Mouse (Mus musculus): Measurements from ENCODE around the gene Ssxb3. TPM values are rescaled to one million over a fixed set of nuclear protein-coding genes. Genes with fewer than 3 reads are reported as not detected.
"Not testable (repeated sequence)": the region's sequence is repeated elsewhere in the genome, so short reads cannot be mapped to it uniquely, and the experiment has no call there.

Gene Ssxb3
- total RNA-seq (2014; fragmentation: Nextera tagmentation), result not detected in 2 replicates
- not detected in 2 replicates for total RNA-seq (2017)

DNA sequence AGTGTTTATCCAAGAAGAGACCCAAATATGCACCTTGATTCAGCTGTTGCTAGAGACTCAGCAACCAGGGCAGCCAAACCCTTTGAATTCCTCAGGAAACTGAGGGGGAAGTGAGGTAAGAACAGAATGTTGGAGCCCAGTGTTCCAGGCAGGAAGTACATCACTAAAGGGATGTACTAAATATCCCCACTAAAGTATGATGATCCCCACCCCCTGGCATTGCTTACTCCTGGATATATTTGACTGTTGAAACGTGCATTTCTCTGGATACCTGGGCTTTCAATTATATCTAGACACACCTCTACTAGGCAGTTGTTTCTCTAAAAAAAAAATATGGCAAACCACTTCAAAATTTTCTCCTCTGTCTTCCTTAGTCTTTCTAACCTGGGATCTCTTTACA, at the start of gene Ssxb3:
Ssxb3 (minus strand) TSS at position 101 of the 400 bp plus-strand sequence.
- ATAC-seq (replicated peaks; ENCODE audit: low FRiP score, low TSS enrichment, poor library complexity, severe bottlenecking), result not testable (repeated sequence)

DNA sequence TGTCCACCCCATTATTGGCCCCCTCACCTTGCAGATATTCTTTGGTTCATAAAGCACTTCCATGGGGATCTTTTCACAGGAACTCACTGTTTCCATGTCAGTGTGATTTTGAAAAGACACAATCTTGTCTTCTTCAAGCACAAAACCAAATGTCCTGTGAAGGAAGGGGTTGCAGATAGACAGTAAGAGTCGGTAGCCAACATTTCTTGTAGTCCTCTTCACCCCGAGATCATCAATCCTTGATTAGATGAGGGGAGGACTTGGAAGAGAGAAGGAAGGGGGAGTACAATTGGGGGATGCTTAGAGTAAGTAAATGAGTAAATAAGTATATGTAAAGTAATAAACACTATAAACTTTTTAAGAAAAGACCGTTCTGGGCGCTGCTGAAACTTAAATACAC, 43.5 kb downstream of the Ssxb3 start, which contains the start of gene Ssxb6:
Ssxb6 (minus strand) TSS at position 101 of the 400 bp plus-strand sequence.
- not testable (repeated sequence) for ATAC-seq (replicated peaks; ENCODE audit: low FRiP score, low TSS enrichment, poor library complexity, severe bottlenecking)

Other genes starting within 250 kb of the Ssxb3 start
- gene Ssxb9, start 224.8 kb downstream of the Ssxb3 start, total RNA-seq (2014; fragmentation: Nextera tagmentation), result not detected in 2 replicates
- gene Ssxb9, start 224.8 kb downstream of the Ssxb3 start, total RNA-seq (2017), result not detected in 2 replicates
- gene Ssxb1, start 178.5 kb downstream of the Ssxb3 start, total RNA-seq (2014; fragmentation: Nextera tagmentation), result not detected in 2 replicates
- gene Ssxb1, start 178.5 kb downstream of the Ssxb3 start, total RNA-seq (2017), result not detected in 2 replicates
- gene Ssxb2, start 130.1 kb downstream of the Ssxb3 start, total RNA-seq (2014; fragmentation: Nextera tagmentation), result not detected in 2 replicates
- gene Ssxb2, start 130.1 kb downstream of the Ssxb3 start, total RNA-seq (2017), result not detected in 2 replicates
- not detected in 2 replicates for gene Gm14459, start 66.9 kb downstream of the Ssxb3 start, total RNA-seq (2014; fragmentation: Nextera tagmentation)
- gene Gm14459, start 66.9 kb downstream of the Ssxb3 start, total RNA-seq (2017), result not detected in 2 replicates
- not detected in 2 replicates for gene Ssxb6, start 43.6 kb downstream of the Ssxb3 start, total RNA-seq (2014; fragmentation: Nextera tagmentation)
- not detected in 2 replicates for gene Ssxb6, start 43.6 kb downstream of the Ssxb3 start, total RNA-seq (2017)
- gene Ssxb8, start 99.0 kb upstream of the Ssxb3 start, total RNA-seq (2014; fragmentation: Nextera tagmentation), result not detected in 2 replicates
- not detected in 2 replicates for gene Ssxb8, start 99.0 kb upstream of the Ssxb3 start, total RNA-seq (2017)
- gene Ssx9, start 156.6 kb upstream of the Ssxb3 start, total RNA-seq (2014; fragmentation: Nextera tagmentation), result not detected in 2 replicates
- not detected in 2 replicates for gene Ssx9, start 156.6 kb upstream of the Ssxb3 start, total RNA-seq (2017)
- not detected in 2 replicates for gene Ssxb5, start 211.9 kb upstream of the Ssxb3 start, total RNA-seq (2014; fragmentation: Nextera tagmentation)
- gene Ssxb5, start 211.9 kb upstream of the Ssxb3 start, total RNA-seq (2017), result not detected in 2 replicates